Mouse (Mus musculus) embryonic facial prominence, embryonic 11.5 days (tissue): Measurements from ENCODE around the gene Gjd3. TPM values are rescaled to one million over a fixed set of nuclear protein-coding genes. Genes with fewer than 3 reads are reported as not detected.
A peak's percentile ranks its signal among the peaks of the same experiment; 100 is the strongest.

Source experiments
- ATAC-seq: fragments of 200-750 bp; cut with Nextera tagmentation; replicated peaks from 2 replicates; pipeline ENCODE4 v1.8.0; 2017; ENCODE audit warnings: low read depth; ENCODE audit not compliant: insufficient number of reproducible peaks, low FRiP score, low TSS enrichment
- DNase-seq: peaks from one replicate; pipeline ENCODE4 v3.0.0-alpha.2; 2015; ENCODE audit warnings: low spot score
- H3K27ac ChIP-seq: fragments of 300-500 bp; sonication (generic); replicated peaks from 2 replicates; pipeline ENCODE4 v1.5.1; 2014; ENCODE audit warnings: mild to moderate bottlenecking, low read depth, low read length, control low read depth
- H3K27me3 ChIP-seq: fragments of 300-500 bp; sonication (generic); 2 replicates; pipeline ENCODE4 v1.6.1; 2014; ENCODE audit warnings: mild to moderate bottlenecking, low read length, moderate library complexity, mixed read lengths; ENCODE audit not compliant: control insufficient read depth, insufficient read depth
- H3K36me3 ChIP-seq: fragments of 300-500 bp; sonication (generic); replicated peaks from 2 replicates; pipeline ENCODE4 v1.6.1; 2014; ENCODE audit warnings: low read depth, mild to moderate bottlenecking, low read length, moderate library complexity, mixed read lengths; ENCODE audit not compliant: control insufficient read depth, insufficient read depth
- H3K4me1 ChIP-seq: fragments of 300-500 bp; sonication (generic); 2 replicates; pipeline ENCODE4 v1.6.1; 2014; ENCODE audit warnings: low read length, mixed read lengths; ENCODE audit not compliant: control insufficient read depth, insufficient read depth
- H3K4me2 ChIP-seq: fragments of 300-500 bp; sonication (generic); 2 replicates; pipeline ENCODE4 v1.6.1; 2014; ENCODE audit warnings: low read depth, mild to moderate bottlenecking, control low read depth, low read length, moderate library complexity
- H3K4me3 ChIP-seq: fragments of 300-500 bp; sonication (generic); 2 replicates; pipeline ENCODE4 v1.5.1; 2014; ENCODE audit warnings: low read depth, low read length, control low read depth
- H3K9ac ChIP-seq: fragments of 300-500 bp; sonication (generic); replicated peaks from 2 replicates; pipeline ENCODE4 v1.6.1; 2014; ENCODE audit warnings: mild to moderate bottlenecking, control low read depth, low read length
- H3K9me3 ChIP-seq: fragments of 300-500 bp; sonication (generic); replicated peaks from 2 replicates; pipeline ENCODE4 v1.6.1; 2016; ENCODE audit warnings: mild to moderate bottlenecking, low read length, inconsistent platforms, mixed read lengths; ENCODE audit not compliant: control insufficient read depth
- WGBS: fragments of 180-500 bp; shearing (Covaris S2); extraction: QIAGEN DNeasy Blood & Tissue Kit; methylation state at CpG from one replicate; pipeline ENCODE4 v1.1.7; 2014; 5-methylcytosine and 5-hydroxymethylcytosine counted together
- polyA plus RNA-seq: library from polyadenylated mRNA; unstranded; fragments of >200 nt; fragmentation: Nextera tagmentation; extraction: Ambion mirVana; gene quantifications from 2 replicates; pipeline ENCODE4 v1.2.1, GENCODE M21; 2014

Gene Gjd3
- polyA plus RNA-seq, 1 experiment from 2014 or later = 0.25 TPM

- WGBS = 80% methylated on average over 10 of the region's 10 CpGs
- DNase-seq (no peak), ATAC-seq (no peak)
- Histone ChIP-seq H3K27me3 (no peaks in the 10 kb centered on the region), H3K4me1 (peaks cover 25% of the 10 kb centered on the region), H3K4me3 (no peak overlapping the region), H3K9me3 (no peaks in the 10 kb centered on the region), H3K4me2 (no peak overlapping the region), H3K27ac (no peak overlapping the region), H3K36me3 (peaks cover 2% of the 10 kb centered on the region), H3K9ac (no peak overlapping the region)
Measured at GRCm38 (mm10) chr11:98956340-98956739, 26.5 kb downstream of the Gjd3 start.

DNA sequence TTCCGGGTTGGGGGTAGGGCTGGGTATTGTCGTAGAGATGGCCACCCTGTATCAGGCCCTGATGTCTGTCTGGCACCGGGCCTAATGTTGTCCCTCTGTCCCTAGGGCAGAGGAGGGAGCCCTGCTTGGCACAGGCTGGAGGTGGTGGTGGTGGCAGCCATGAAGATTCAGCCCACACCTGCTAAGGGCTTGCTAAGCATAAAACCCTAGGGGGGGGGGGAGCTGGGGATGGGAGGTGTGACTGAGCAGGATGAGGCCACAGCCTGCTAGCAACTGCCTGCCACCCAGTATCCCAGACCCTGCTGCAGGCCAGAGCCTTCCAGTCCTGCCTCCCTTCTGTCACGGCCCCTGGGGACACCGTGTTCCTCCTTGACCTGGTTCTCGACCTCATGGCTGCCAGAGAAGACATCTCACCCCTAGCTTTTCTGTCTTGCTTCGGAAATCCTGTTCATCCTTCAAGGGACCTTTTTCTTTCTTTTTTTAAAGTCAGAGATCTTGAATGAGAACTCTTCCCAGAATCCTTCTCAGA is 27.0 kb downstream of the Gjd3 start:
- no peak for DNase-seq
- Histone ChIP-seq H3K4me3 (no peak overlapping the region), H3K36me3 (peaks cover 2% of the 10 kb centered on the region), H3K4me1 (peaks cover 21% of the 10 kb centered on the region), H3K27ac (no peak overlapping the region), H3K9ac (no peak overlapping the region; the same call in 1 of the 2 replicates), H3K27me3 (no peaks in the 10 kb centered on the region), H3K9me3 (no peaks in the 10 kb centered on the region), H3K4me2 (no peak overlapping the region; the same call in 1 of the 2 replicates)
- no peak for ATAC-seq
- 38% methylated on average over 6 of the region's 7 CpGs for WGBS

DNA sequence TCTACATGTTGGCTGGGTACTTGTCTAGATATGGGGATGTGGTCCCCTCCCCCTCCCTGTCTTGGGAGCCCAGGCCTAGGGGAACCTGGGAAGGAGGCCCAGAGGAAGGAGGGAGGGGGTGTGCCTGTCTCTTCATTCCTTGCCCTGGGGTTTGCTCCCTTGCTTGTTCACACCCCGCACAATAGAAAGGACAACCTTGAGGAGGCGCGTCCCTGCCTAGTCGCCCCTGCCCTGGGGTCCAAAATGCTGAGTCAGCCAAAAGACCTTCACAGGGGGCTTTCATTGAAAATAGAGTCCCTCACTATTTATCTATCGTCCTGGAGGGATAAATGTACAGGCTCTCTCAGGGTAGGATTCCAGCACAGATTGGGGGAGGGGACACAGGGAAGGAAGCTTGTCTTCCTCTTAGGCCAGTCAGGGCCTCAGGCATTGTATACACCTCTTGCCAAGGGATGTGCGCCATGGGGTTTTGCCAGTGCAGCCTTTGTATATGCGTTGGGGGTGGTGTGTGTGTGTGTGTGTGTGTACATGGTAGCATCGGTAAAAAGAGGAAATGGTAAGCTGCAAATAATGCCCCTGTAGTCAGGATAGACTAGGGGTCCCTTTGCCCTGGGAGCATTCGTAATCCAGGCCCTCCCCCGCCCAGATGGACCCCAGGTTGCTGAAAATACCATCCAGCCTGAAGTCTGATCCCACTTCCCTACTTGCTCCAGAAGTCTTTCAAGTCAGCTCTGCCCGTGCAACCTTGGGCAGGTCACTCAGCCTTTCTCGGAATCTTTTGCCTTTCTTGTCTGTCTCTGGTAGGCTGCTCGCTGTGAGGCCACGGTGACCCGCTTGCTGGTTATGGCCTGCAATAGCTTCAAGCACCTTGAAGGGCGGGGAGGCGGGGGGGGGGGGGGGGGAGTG is 27.8 kb downstream of the Gjd3 start:
- 16% methylated on average over 16 of the region's 17 CpGs for WGBS
- H3K4me3 ChIP-seq = no peak overlapping the region
- H3K4me2 ChIP-seq = peak overlapping the region; percentile 13
- no peaks in the 10 kb centered on the region for H3K9me3 ChIP-seq
- H3K9ac ChIP-seq = peak overlapping the region; percentile 18
- ATAC-seq (peak; percentile 19; the same call in 1 of the 2 replicates), DNase-seq (no peak)
- H3K27ac ChIP-seq = peak overlapping the region; percentile 75
- peaks cover 2% of the 10 kb centered on the region for H3K36me3 ChIP-seq
- no peaks in the 10 kb centered on the region for H3K27me3 ChIP-seq
- peaks cover 21% of the 10 kb centered on the region for H3K4me1 ChIP-seq

DNA sequence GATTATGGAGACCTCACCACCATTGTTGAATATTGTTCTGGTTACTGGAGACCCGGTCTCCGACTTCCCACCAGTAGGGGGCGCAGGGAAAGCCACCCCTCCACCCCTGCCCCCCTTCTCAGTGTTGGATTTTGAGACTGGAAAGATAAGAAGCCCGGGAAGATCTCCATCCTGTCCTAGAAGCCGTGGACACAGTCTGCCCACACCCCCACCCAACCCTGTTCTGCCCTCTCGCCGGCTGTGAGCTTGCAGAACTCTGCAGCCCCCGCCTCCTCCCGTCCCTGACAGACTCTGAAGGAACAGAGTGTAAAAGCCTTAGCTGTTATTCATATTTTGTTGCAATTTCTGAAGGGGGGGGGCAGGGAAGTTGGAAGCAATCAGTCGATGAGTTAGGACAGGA is 28.4 kb downstream of the Gjd3 start:
- no peak overlapping the region for H3K4me3 ChIP-seq
- H3K27me3 ChIP-seq = no peaks in the 10 kb centered on the region
- peak overlapping the region; percentile 9; the same call in 1 of the 2 replicates for H3K9ac ChIP-seq
- H3K4me1 ChIP-seq = peaks cover 18% of the 10 kb centered on the region
- H3K9me3 ChIP-seq = no peaks in the 10 kb centered on the region
- H3K4me2 ChIP-seq = peak overlapping the region; percentile 29
- peaks cover 2% of the 10 kb centered on the region for H3K36me3 ChIP-seq
- peak overlapping the region; percentile 75 for H3K27ac ChIP-seq
- ATAC-seq = peak; percentile 46
- 5% methylated on average over 10 of the region's 10 CpGs for WGBS
- peak; percentile 82 for DNase-seq

DNA sequence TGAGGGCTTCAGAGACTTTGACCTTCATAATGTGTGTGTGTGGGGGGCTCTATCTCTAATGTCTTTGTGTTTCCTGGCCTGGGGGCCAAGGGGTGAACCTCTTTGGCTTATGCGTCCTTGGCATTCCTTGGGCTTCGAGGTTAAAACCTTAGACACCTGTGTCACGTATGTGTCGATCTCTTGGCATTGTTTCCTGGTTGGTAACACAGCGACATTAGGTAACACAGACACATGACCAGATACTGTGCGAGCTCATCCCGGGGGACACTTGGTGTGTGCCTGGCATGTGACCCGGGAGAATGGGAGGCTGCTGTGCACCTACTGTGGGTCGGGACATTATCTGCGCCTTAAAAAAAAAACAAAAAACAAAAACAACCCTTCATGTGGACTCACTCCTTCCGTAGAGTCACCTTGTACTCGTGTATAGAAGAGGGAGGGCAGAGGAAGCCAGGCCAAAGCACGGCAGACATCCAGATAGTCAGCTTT is 28.9 kb downstream of the Gjd3 start:
- H3K4me1 ChIP-seq = peaks cover 14% of the 10 kb centered on the region
- H3K9me3 ChIP-seq = no peaks in the 10 kb centered on the region
- no peak overlapping the region for H3K4me3 ChIP-seq
- H3K36me3 ChIP-seq = peaks cover 2% of the 10 kb centered on the region
- no peak overlapping the region for H3K4me2 ChIP-seq
- 0 out of 2 replicates have a peak overlapping the region, but pooled peaks have one; percentile 9 for H3K9ac ChIP-seq
- ATAC-seq (no peak), DNase-seq (no peak)
- whole genome bisulfite sequencing = 24% methylated on average over 13 of the region's 13 CpGs
- H3K27ac ChIP-seq = no peak overlapping the region
- no peaks in the 10 kb centered on the region for H3K27me3 ChIP-seq

GRCm38 (mm10) chr11:98953361-98953760 is 29.5 kb downstream of the Gjd3 start:
- no peaks in the 10 kb centered on the region for H3K27me3 ChIP-seq
- no peak for DNase-seq
- peaks cover 2% of the 10 kb centered on the region for H3K36me3 ChIP-seq
- no peak for ATAC-seq
- 6% methylated on average over 2 of the region's 2 CpGs for WGBS
- H3K4me3 ChIP-seq = no peak overlapping the region
- no peaks in the 10 kb centered on the region for H3K9me3 ChIP-seq
- no peak overlapping the region for H3K4me2 ChIP-seq
- H3K9ac ChIP-seq = no peak overlapping the region
- H3K27ac ChIP-seq = no peak overlapping the region
- H3K4me1 ChIP-seq = peaks cover 14% of the 10 kb centered on the region

- WGBS = 69% methylated on average over 2 of the region's 2 CpGs
- H3K4me1 ChIP-seq = peaks cover 14% of the 10 kb centered on the region
Measured at GRCm38 (mm10) chr11:98952736-98953135, 30.1 kb downstream of the Gjd3 start.

DNA sequence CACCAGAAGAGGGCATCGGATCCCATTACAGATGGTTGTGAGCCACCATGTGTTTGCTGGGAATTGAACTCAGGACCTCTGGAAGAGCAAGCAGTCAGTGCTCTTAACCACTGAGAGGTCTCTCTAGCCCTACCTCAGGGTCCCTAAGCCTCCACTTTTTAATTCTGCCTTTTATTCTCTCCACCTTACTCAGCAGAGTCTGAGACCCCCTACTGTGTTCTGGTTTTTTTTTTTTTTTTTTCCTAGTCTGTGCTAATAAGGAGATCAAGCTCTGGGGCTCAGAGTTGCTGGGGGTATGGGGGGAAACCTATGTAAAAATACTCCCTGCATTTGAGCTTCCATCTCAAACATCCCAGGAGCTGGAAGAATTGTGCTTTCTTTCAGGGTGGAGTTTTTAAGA is 30.7 kb downstream of the Gjd3 start:
- peaks cover 2% of the 10 kb centered on the region for H3K36me3 ChIP-seq
- H3K9me3 ChIP-seq = no peaks in the 10 kb centered on the region
- no peak overlapping the region for H3K27ac ChIP-seq
- no peak for DNase-seq
- no peak for ATAC-seq
- H3K4me1 ChIP-seq = peaks cover 14% of the 10 kb centered on the region
- no peak overlapping the region for H3K4me2 ChIP-seq
- H3K9ac ChIP-seq = no peak overlapping the region
- no peaks in the 10 kb centered on the region for H3K27me3 ChIP-seq
- 82% methylated on average over 1 of the region's 1 CpGs for WGBS
- H3K4me3 ChIP-seq = no peak overlapping the region

More at GRCm38 (mm10) chr11:98952736-98953135, 30.1 kb downstream of the Gjd3 start:
- Histone ChIP-seq H3K9ac (no peak overlapping the region), H3K27ac (no peak overlapping the region), H3K36me3 (peaks cover 2% of the 10 kb centered on the region), H3K4me2 (no peak overlapping the region), H3K27me3 (no peaks in the 10 kb centered on the region), H3K9me3 (no peaks in the 10 kb centered on the region), H3K4me3 (no peak overlapping the region)
- no peak for ATAC-seq
- DNase-seq = no peak
